Mouse (Mus musculus) intestine, embryonic 16.5 days (tissue): ENCODE measurements around the gene Appl2. TPM values are rescaled to one million over a fixed set of nuclear protein-coding genes. Genes with fewer than 3 reads are reported as not detected.

Experiments used
- ATAC-seq: fragments of 200-750 bp; cut with Nextera tagmentation; 2 replicates; pipeline ENCODE4 v1.8.0; 2017; ENCODE audit warnings: moderate TSS enrichment, moderate library complexity
- H3K27ac ChIP-seq: fragments of 300-500 bp; sonication (generic); 2 replicates; pipeline ENCODE4 v1.5.1; 2014; ENCODE audit warnings: mild to moderate bottlenecking, low read length
- H3K27me3 ChIP-seq: fragments of 300-500 bp; sonication (generic); replicated peaks from 2 replicates; pipeline ENCODE4 v1.6.1; 2014; ENCODE audit warnings: low read length, control low read depth, mixed read lengths; ENCODE audit not compliant: control insufficient read depth, insufficient read depth
- H3K36me3 ChIP-seq: fragments of 300-500 bp; sonication (generic); 2 replicates; pipeline ENCODE4 v1.6.1; 2014; ENCODE audit warnings: low read length, control low read depth; ENCODE audit not compliant: control insufficient read depth, insufficient read depth
- H3K4me1 ChIP-seq: fragments of 300-500 bp; sonication (generic); 2 replicates; pipeline ENCODE4 v1.6.1; 2014; ENCODE audit warnings: low read length, control low read depth, mixed read lengths; ENCODE audit not compliant: control insufficient read depth, insufficient read depth
- H3K4me2 ChIP-seq: fragments of 300-500 bp; sonication (generic); 2 replicates; pipeline ENCODE4 v1.6.1; 2014; ENCODE audit warnings: low read depth, low read length, control low read depth
- H3K4me3 ChIP-seq: fragments of 300-500 bp; sonication (generic); 2 replicates; pipeline ENCODE4 v1.5.1; 2014; ENCODE audit warnings: mild to moderate bottlenecking, low read length
- H3K9ac ChIP-seq: fragments of 300-500 bp; sonication (generic); 2 replicates; pipeline ENCODE4 v1.6.1; 2014; ENCODE audit warnings: low read depth, low read length
- H3K9me3 ChIP-seq: fragments of 300-500 bp; sonication (generic); 2 replicates; pipeline ENCODE4 v1.6.1; 2016; ENCODE audit warnings: low read length, control low read depth; ENCODE audit not compliant: control insufficient read depth
- WGBS: fragments of 180-500 bp; shearing (Covaris S2); extraction: QIAGEN DNeasy Blood & Tissue Kit; methylation state at CpG from one replicate; pipeline ENCODE4 v1.1.7; 2014; 5-methylcytosine and 5-hydroxymethylcytosine counted together
- polyA plus RNA-seq: library from polyadenylated mRNA; unstranded; fragments of >200 nt; fragmentation: Nextera tagmentation; extraction: Ambion mirVana; gene quantifications from 2 replicates; pipeline ENCODE4 v1.2.1, GENCODE M21; 2015

The Appl2 gene
- polyA plus RNA-seq, 1 experiment from 2014 or later, result 50.4 TPM

DNA sequence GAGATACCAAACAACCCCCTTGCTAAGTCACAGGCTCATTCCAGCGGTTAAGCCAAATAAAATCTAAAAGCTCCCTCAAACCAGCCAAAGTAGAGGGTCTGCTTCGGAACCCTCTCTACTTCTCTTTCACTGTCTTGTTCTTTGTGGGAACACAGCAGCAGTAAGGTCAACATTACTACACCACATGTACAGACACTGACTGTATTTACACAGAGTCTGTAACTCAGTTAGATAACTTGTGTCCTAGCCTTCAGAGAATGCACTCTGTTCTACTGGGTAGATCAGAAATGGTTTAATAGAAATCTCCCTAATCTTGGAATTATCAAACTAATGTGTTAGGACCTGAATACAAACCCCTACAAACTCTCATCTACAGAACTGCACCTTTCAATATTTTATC is 12.3 kb downstream of the Appl2 start:
- Histone ChIP-seq H3K27me3 (no peaks in the 10 kb centered on the region), H3K9me3 (no peaks in the 10 kb centered on the region), H3K4me1 (peaks cover 4% of the 10 kb centered on the region; the same call in 1 of the 2 replicates), H3K4me2 (no peak overlapping the region), H3K36me3 (0 out of 2 replicates have a peak, but pooled peaks cover 10% of the 10 kb centered on the region), H3K4me3 (no peak overlapping the region), H3K27ac (no peak overlapping the region), H3K9ac (no peak overlapping the region)
- ATAC-seq, result no peak
- WGBS, result 80% methylated on average over 2 of the region's 2 CpGs

DNA sequence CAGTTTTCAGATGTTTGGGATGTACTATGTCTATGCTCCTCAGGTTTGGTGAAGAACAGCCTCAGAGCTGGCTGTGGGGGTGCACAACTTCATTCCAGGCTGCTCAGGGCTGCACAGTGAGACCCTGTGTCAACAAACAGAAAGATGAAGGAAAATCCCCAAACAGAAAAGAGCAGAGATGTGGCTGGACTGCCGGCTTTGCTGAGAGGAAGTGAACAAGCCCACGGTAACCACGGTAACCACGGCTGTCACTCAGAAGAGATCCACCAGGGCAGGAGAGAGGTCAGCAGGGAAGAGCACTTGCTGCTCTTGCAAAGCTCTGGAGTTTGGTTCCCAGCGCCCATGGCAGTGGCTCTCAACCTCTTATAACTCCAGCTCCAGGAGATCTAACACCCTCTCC is 14.1 kb downstream of the Appl2 start:
- WGBS, result 22% methylated on average over 5 of the region's 5 CpGs
- Histone ChIP-seq H3K9me3 (no peaks in the 10 kb centered on the region), H3K27me3 (no peaks in the 10 kb centered on the region), H3K4me3 (no peak overlapping the region), H3K27ac (no peak overlapping the region), H3K4me2 (no peak overlapping the region), H3K9ac (no peak overlapping the region), H3K36me3 (0 out of 2 replicates have a peak, but pooled peaks cover 11% of the 10 kb centered on the region), H3K4me1 (peaks cover 4% of the 10 kb centered on the region; the same call in 1 of the 2 replicates)
- no peak for ATAC-seq

DNA sequence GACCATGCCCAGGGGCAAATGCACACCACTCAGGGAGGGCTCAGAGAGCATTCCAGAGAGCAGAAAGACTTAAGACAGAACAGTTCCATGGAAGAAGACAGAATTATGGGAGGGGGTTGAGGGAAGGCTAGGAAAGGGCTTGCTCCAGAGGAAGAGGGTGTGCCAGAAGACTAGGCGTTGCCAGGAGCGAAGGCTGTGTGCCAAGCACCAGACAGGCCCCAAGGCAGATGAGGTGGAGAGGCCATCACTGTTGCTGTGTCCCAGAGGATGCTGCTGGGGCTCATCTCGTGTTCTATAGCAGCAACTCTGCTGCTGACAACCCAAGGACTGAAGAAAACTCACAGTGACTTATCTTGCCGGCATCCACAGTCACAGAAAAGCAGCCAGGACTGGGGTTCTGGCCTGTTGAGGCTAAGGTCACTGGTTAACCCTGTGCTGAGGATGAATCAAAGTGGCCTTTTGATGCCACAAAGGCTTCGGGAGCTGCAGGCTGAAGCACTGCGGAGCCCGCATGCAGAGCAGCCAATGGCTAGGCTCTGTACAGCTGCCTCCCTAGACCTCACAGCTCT is 15.6 kb downstream of the Appl2 start:
- H3K36me3 ChIP-seq, result 0 out of 2 replicates have a peak, but pooled peaks cover 11% of the 10 kb centered on the region
- H3K27me3 ChIP-seq, result no peaks in the 10 kb centered on the region
- H3K27ac ChIP-seq, result no peak overlapping the region
- H3K9ac ChIP-seq, result no peak overlapping the region
- H3K9me3 ChIP-seq, result no peaks in the 10 kb centered on the region
- 70% methylated on average over 7 of the region's 7 CpGs for WGBS
- H3K4me1 ChIP-seq, result peaks cover 4% of the 10 kb centered on the region; the same call in 1 of the 2 replicates
- ATAC-seq, result no peak
- H3K4me2 ChIP-seq, result no peak overlapping the region
- H3K4me3 ChIP-seq, result no peak overlapping the region

DNA sequence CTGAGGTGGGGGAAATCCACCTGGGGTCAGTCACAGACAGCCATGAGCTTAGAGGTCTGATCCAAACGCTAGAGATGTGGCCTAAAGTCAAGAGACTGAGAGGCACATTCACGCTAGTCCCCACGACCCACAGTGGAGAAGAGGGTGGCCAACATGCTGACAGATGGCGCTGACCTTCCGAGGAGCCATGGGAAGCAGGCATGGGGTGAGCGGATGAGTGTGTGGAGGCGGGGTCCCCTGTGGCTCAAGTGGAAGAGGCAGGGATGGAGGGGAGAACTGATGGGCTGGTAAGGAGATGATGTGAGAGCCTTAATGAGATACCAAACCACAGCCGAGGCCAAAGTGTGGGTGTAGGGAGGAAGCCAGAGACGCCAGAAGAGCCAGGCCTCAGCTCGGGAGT is 16.8 kb downstream of the Appl2 start:
- Histone ChIP-seq H3K9me3 (no peaks in the 10 kb centered on the region), H3K27me3 (no peaks in the 10 kb centered on the region), H3K9ac (no peak overlapping the region), H3K27ac (no peak overlapping the region), H3K4me3 (no peak overlapping the region), H3K4me2 (no peak overlapping the region), H3K36me3 (0 out of 2 replicates have a peak, but pooled peaks cover 11% of the 10 kb centered on the region), H3K4me1 (peaks cover 4% of the 10 kb centered on the region; the same call in 1 of the 2 replicates)
- 89% methylated on average over 10 of the region's 10 CpGs for WGBS
- no peak for ATAC-seq

DNA sequence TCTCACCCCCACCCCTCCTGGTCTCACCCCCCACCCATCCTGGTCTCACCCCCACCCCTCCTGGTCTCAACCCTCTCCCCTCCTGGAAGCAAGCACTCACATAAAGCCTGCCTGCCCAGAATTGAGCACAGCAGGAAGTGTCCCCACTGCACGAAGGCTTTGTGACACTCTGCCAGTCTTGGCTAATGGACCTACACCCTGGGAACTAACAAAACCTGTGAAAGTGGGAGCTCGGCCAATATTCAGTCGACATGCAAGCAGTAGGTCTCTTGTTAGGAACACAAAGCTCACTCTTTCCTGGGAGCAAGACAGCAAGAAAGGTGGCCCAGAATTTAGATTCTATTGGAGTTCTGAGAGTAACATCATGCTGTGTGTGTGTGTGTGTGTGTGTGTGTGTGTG is 17.6 kb downstream of the Appl2 start:
- Histone ChIP-seq H3K9me3 (no peaks in the 10 kb centered on the region), H3K4me3 (no peak overlapping the region), H3K27me3 (no peaks in the 10 kb centered on the region), H3K36me3 (0 out of 2 replicates have a peak, but pooled peaks cover 11% of the 10 kb centered on the region), H3K27ac (no peak overlapping the region), H3K4me1 (peaks cover 4% of the 10 kb centered on the region; the same call in 1 of the 2 replicates), H3K9ac (no peak overlapping the region), H3K4me2 (no peak overlapping the region)
- no peak for ATAC-seq
- 63% methylated on average over 3 of the region's 3 CpGs for WGBS

DNA sequence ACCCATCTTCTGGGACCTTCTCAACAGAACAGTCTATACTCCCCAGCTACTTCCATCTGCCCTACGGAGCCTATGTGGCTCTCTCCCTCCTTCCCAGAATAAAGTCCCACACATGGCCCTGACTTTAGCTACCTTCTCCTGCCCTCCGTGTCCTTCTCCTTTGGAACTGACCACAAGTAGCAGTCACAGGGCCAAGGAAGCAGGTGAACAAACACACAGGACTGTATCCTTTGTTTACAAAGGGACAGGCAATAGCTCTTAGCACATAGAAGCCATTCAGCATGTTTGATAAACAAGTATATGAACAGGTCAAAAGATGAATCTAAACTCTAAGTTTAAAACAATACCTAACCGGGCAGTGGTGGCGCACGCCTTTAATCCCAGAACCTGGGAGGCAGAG is 18.7 kb downstream of the Appl2 start:
- Histone ChIP-seq H3K9ac (no peak overlapping the region), H3K4me2 (no peak overlapping the region), H3K27ac (no peak overlapping the region), H3K27me3 (no peaks in the 10 kb centered on the region), H3K9me3 (no peaks in the 10 kb centered on the region), H3K4me1 (peaks cover 4% of the 10 kb centered on the region; the same call in 1 of the 2 replicates), H3K36me3 (0 out of 2 replicates have a peak, but pooled peaks cover 11% of the 10 kb centered on the region), H3K4me3 (no peak overlapping the region)
- no peak for ATAC-seq
- 89% methylated on average over 5 of the region's 5 CpGs for WGBS

DNA sequence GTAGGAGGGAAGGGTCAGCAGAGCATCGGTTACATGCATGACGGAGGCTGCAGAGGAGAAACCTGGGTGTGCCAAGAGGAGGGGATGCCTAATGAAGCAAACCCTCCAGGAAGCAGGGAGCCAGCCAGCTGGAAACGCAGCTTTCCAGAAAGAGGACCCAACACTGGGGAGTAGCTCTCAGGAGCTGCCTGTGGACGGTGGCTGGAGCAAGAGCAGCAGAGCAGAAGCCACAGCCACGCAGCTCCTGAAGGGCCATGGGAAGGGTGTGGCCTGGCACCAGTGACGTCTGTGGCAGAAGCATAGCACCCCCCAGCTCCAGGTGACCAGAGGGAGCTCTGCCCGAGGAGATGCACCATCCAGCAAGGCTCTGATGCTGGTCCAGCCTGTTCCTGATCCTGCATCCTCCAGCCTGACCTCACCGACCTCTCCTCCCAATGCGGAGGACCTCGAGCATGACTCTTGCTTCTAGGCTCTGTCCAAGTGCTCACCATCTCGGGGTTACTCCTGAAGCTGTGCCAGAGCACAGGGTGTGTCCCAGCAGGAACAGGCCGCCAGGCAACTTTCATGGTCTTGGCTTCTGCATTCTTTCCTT is 19.3 kb downstream of the Appl2 start:
- Histone ChIP-seq H3K9me3 (no peaks in the 10 kb centered on the region), H3K27ac (no peak overlapping the region), H3K4me1 (no peaks in the 10 kb centered on the region), H3K4me2 (no peak overlapping the region), H3K4me3 (no peak overlapping the region), H3K27me3 (no peaks in the 10 kb centered on the region), H3K36me3 (peaks cover 14% of the 10 kb centered on the region; the same call in 1 of the 2 replicates), H3K9ac (no peak overlapping the region)
- ATAC-seq, result no peak
- 82% methylated on average over 12 of the region's 12 CpGs for WGBS

DNA sequence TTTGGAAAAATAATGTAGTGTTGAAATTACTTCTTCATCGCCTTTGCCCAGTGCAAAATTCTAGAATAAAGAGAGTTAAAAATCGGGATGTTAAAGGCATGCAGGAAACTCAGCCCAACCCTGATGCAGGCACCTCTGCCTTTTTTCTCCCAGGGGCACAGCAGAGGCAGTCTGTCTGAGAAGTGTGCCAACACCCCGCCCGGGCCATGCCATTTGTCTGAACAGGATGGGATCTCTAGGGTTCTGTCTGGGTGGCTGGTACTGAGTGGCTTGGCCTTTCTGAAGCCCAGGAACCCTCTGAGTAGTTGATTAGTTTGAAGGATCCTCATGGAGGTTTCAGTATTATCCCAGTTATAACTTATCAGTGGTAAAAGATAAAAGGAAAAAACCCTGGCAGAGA is 20.3 kb downstream of the Appl2 start:
- H3K4me3 ChIP-seq, result no peak overlapping the region
- peaks cover 18% of the 10 kb centered on the region; the same call in 1 of the 2 replicates for H3K36me3 ChIP-seq
- 91% methylated on average over 4 of the region's 4 CpGs for WGBS
- H3K9ac ChIP-seq, result no peak overlapping the region
- no peaks in the 10 kb centered on the region for H3K4me1 ChIP-seq
- no peak for ATAC-seq
- H3K4me2 ChIP-seq, result no peak overlapping the region
- no peaks in the 10 kb centered on the region for H3K9me3 ChIP-seq
- H3K27ac ChIP-seq, result no peak overlapping the region
- H3K27me3 ChIP-seq, result no peaks in the 10 kb centered on the region

DNA sequence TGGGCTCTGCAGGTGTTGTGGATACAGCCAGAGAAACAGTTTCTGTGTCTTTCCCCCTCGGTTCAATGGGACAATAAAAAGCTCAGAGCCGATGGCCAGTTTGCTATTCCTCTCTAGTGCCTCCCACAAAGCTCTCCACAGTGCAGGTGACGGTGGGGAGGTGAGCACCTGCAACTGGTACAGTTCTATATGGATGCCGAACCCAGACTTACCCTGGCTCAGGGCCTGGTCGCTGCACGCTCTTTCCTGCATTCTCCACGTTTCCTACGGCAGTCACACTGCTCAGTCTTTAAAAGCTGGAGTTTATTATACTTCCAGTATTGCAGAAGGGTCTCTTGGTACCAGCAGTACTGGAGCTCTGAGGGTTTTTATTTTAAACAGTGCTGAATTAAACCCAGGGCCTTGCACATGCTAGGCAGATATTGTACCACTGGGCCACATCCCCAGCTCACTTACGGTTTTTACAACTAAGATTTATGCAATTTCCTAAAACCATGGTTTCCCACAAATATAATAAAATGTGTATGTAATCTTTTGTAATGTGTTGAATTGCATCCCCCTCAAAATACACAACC is 21.3 kb downstream of the Appl2 start:
- H3K4me2 ChIP-seq, result no peak overlapping the region
- H3K9me3 ChIP-seq, result no peaks in the 10 kb centered on the region
- H3K4me3 ChIP-seq, result no peak overlapping the region
- peaks cover 16% of the 10 kb centered on the region; the same call in 1 of the 2 replicates for H3K36me3 ChIP-seq
- H3K9ac ChIP-seq, result no peak overlapping the region
- no peaks in the 10 kb centered on the region for H3K27me3 ChIP-seq
- ATAC-seq, result no peak
- 93% methylated on average over 9 of the region's 9 CpGs for WGBS
- no peak overlapping the region for H3K27ac ChIP-seq
- no peaks in the 10 kb centered on the region for H3K4me1 ChIP-seq
